Mouse (Mus musculus): Measurements from ENCODE around the gene Sphk1. TPM values are rescaled to one million over a fixed set of nuclear protein-coding genes. Genes with fewer than 3 reads are reported as not detected.

Sphk1 gene
- total and polyA plus RNA-seq, 2 experiments from 2014 or later, result 1.9 to 2.0 TPM

DNA sequence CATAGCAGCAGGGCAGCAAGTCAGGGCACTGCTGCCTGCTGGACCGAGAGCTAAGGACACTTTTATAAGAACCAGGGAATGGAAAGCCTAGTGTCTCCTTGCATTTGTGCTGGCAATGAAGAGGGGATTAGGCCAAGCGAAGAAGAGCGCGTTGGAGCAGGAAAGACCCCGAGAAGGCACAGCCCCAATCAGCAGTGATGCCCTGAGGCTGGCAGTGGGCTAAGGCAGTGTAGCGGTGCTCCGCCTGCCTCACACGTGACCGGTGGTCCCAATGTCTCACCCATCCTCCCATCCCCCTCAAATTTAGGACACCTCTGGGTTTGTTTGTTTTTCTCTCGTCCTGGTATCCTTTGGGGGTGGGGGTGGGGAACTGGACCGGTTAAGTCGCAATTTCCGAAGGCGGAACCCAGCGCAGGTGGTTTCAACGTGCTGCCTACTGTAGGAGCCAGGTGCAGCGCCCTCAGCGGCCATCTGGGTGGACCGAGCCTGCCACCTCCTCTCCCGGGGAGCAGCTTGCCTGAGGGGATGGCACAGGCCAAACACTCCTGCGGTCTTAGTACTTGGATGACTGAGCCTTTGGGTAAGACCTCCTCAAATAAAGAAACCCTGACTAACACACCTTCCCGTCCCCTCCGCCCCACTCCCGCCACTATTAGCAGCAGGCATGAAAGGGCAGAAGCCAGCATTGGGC is 15.2 kb upstream of the Sphk1 start:
- TF ChIP-seq EP300 (IDR thresholded peaks at IDR 0.05; ENCODE audit: low read depth) (no peak), CTCF (IDR thresholded peaks at IDR 0.05; ENCODE audit: low read depth) (no peak)
- Histone ChIP-seq H3K9ac (replicated peaks; ENCODE audit: low read depth, low read length) (no peak overlapping the region), H3K36me3 (replicated peaks; ENCODE audit: control insufficient read depth, insufficient read depth, low read length) (no peaks in the 10 kb centered on the region), H3K27me3 (ENCODE audit: control insufficient read depth, insufficient read depth, low read length) (no peaks in the 10 kb centered on the region), H3K4me1 (ENCODE audit: control insufficient read depth, insufficient read depth) (no peaks in the 10 kb centered on the region), H3K27ac (ENCODE audit: low read depth) (no peak overlapping the region), H3K4me3 (ENCODE audit: low read depth, low read length) (no peak overlapping the region), H3K9me3 (replicated peaks; ENCODE audit: control insufficient read depth, low read length) (no peaks in the 10 kb centered on the region), H3K4me2 (ENCODE audit: low read depth, low read length) (no peak overlapping the region)
- 33% methylated on average over 24 of the region's 24 CpGs for WGBS
- DNase-seq (ENCODE audit: low spot score) (no peak), ATAC-seq (ENCODE audit: insufficient read depth, low read depth) (no peak)

DNA sequence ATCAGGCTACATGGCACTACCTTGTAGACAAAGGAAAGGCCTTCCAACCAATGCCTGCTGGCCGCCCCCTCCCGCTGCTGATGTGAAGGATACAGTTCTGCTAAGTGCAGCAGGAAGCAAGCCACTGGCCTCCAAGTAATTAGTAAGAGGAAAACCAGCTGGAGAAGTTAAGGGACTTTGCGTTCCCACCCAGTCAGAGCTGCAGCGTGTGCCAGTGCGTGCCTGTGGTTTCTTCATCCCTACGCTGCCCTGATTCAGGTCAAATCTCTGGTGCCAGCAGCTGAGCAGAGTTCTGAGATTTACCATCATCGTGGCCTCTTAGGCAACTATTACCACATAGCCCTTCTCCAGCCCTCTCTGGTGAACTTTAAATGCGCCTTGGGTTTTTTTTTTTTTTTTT is 12.2 kb upstream of the Sphk1 start:
- Histone ChIP-seq H3K9me3 (replicated peaks; ENCODE audit: control insufficient read depth, low read length) (no peaks in the 10 kb centered on the region), H3K36me3 (replicated peaks; ENCODE audit: control insufficient read depth, insufficient read depth, low read length) (no peaks in the 10 kb centered on the region), H3K9ac (replicated peaks; ENCODE audit: low read depth, low read length) (no peak overlapping the region), H3K27me3 (ENCODE audit: control insufficient read depth, insufficient read depth, low read length) (no peaks in the 10 kb centered on the region), H3K4me1 (ENCODE audit: control insufficient read depth, insufficient read depth) (peaks cover 12% of the 10 kb centered on the region), H3K27ac (ENCODE audit: low read depth) (no peak overlapping the region), H3K4me2 (ENCODE audit: low read depth, low read length) (no peak overlapping the region), H3K4me3 (ENCODE audit: low read depth, low read length) (no peak overlapping the region)
- WGBS, result 61% methylated on average over 8 of the region's 8 CpGs
- DNase-seq (ENCODE audit: low spot score) (peak; percentile 23), ATAC-seq (ENCODE audit: insufficient read depth, low read depth) (no peak)
- no peak for TF ChIP-seq CTCF (IDR thresholded peaks at IDR 0.05; ENCODE audit: low read depth)

DNA sequence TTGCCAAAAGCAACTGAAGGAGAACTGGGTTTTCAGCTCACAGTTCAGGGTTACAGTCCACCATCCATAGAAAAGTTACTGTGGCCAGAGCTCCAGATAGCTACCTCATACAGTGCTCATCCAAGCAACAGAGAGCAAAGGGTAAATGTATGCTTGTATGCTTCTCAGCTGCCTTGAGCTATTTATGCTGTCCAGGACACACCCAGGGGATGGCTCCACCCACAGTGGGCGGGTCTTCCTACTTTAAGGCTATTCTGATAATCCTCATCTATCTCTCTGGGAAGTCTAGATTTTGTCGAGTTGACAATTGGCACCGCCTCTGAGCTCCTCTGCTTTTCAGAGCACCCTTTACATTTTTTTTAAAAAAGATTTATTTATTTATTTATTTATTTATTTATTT is 9.6 kb upstream of the Sphk1 start:
- no peak overlapping the region for H3K9ac ChIP-seq (replicated peaks; ENCODE audit: low read depth, low read length)
- H3K4me2 ChIP-seq (ENCODE audit: low read depth, low read length), result no peak overlapping the region
- ATAC-seq (ENCODE audit: insufficient read depth, low read depth) (no peak), DNase-seq (ENCODE audit: low spot score) (peak; percentile 11)
- H3K36me3 ChIP-seq (replicated peaks; ENCODE audit: control insufficient read depth, insufficient read depth, low read length), result no peaks in the 10 kb centered on the region
- no peak overlapping the region for H3K27ac ChIP-seq (ENCODE audit: low read depth)
- H3K4me1 ChIP-seq (ENCODE audit: control insufficient read depth, insufficient read depth), result peaks cover 22% of the 10 kb centered on the region
- H3K27me3 ChIP-seq (ENCODE audit: control insufficient read depth, insufficient read depth, low read length), result no peaks in the 10 kb centered on the region
- TF ChIP-seq EP300 (IDR thresholded peaks at IDR 0.05; ENCODE audit: low read depth) (no peak), CTCF (IDR thresholded peaks at IDR 0.05; ENCODE audit: low read depth) (no peak)
- no peaks in the 10 kb centered on the region for H3K9me3 ChIP-seq (replicated peaks; ENCODE audit: control insufficient read depth, low read length)
- no peak overlapping the region for H3K4me3 ChIP-seq (ENCODE audit: low read depth, low read length)
- WGBS, result 66% methylated on average over 3 of the region's 3 CpGs

DNA sequence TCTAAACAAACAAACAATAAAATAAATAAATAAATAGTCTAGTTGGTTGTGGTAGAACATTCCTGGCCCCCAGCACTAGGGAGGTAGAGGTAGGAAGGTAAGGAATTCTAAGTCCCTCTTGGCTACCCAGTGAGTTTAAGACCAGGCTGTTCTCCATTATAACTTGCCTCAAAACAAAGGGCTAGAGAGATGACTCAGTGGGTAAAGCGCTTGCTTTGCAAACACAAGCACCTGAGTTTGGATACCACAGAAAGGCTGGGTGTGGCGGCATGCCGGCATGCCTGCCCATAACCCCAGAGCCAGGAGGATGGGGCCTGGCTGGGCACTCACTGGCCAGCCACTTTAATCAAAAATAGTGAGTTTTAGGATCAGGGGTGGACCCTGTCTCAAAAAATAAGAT is 8.7 kb upstream of the Sphk1 start:
- DNase-seq (ENCODE audit: low spot score), result no peak
- H3K9ac ChIP-seq (replicated peaks; ENCODE audit: low read depth, low read length), result no peak overlapping the region
- WGBS, result 91% methylated on average over 3 of the region's 3 CpGs
- H3K27me3 ChIP-seq (ENCODE audit: control insufficient read depth, insufficient read depth, low read length), result no peaks in the 10 kb centered on the region
- no peaks in the 10 kb centered on the region for H3K9me3 ChIP-seq (replicated peaks; ENCODE audit: control insufficient read depth, low read length)
- ATAC-seq (ENCODE audit: insufficient read depth, low read depth), result no peak
- no peak for TF ChIP-seq CTCF (IDR thresholded peaks at IDR 0.05; ENCODE audit: low read depth)
- TF ChIP-seq EP300 (IDR thresholded peaks at IDR 0.05; ENCODE audit: low read depth), result no peak
- H3K27ac ChIP-seq (ENCODE audit: low read depth), result peak overlapping the region; percentile 0; the same call in 1 of the 2 replicates
- no peaks in the 10 kb centered on the region for H3K36me3 ChIP-seq (replicated peaks; ENCODE audit: control insufficient read depth, insufficient read depth, low read length)
- H3K4me2 ChIP-seq (ENCODE audit: low read depth, low read length), result no peak overlapping the region
- peaks cover 22% of the 10 kb centered on the region for H3K4me1 ChIP-seq (ENCODE audit: control insufficient read depth, insufficient read depth)
- no peak overlapping the region for H3K4me3 ChIP-seq (ENCODE audit: low read depth, low read length)

DNA sequence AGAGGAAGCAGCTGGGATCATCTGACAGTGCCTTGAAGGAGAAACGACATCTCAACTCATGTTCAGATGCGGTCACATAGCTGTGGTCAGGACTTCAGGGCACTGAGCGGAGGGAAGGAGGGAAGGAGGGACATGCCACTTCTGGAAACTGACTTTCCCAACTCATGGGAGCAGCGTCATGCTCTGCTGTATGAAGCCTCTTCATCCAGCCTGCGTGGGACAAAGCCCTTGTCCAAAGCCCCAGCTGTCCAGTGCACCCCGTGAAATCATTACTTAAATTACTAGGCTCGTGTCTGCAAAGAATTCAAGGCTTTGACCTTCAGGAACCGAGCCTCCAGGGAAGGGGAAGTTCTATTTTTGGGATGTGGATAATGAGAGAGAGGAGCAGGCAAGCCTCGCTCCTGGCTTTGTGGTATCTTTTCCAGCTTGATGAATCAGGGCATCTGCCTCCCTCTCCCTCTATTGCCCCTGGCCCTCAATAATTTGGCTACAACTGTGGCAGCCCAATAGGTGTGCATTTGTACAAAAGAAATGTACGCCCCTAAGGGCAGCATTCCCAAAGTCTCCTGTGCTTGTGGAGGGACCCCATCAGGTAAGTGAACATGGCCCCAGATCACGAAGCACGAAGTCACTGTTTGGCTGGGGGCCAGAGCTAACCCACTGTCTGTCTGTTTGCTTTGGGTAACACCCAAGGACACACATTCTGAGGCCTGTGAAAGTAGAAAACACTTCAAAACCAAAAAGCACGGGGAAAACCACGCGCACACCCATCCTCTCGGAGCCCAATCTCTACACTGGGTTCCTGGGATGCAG is 7.6 kb upstream of the Sphk1 start:
- TF ChIP-seq EP300 (IDR thresholded peaks at IDR 0.05; ENCODE audit: low read depth), result no peak
- no peak for TF ChIP-seq CTCF (IDR thresholded peaks at IDR 0.05; ENCODE audit: low read depth)
- H3K9ac ChIP-seq (replicated peaks; ENCODE audit: low read depth, low read length), result peak overlapping the region; percentile 13

More for the DNA sequence above, 7.6 kb upstream of the Sphk1 start:
- Histone ChIP-seq H3K27ac (ENCODE audit: low read depth) (peak overlapping the region; percentile 86), H3K27me3 (ENCODE audit: control insufficient read depth, insufficient read depth, low read length) (no peaks in the 10 kb centered on the region), H3K36me3 (replicated peaks; ENCODE audit: control insufficient read depth, insufficient read depth, low read length) (no peaks in the 10 kb centered on the region), H3K4me3 (ENCODE audit: low read depth, low read length) (no peak overlapping the region), H3K9me3 (replicated peaks; ENCODE audit: control insufficient read depth, low read length) (no peaks in the 10 kb centered on the region), H3K4me2 (ENCODE audit: low read depth, low read length) (no peak overlapping the region), H3K4me1 (ENCODE audit: control insufficient read depth, insufficient read depth) (peaks cover 22% of the 10 kb centered on the region)
- WGBS, result 31% methylated on average over 16 of the region's 16 CpGs
- peak; percentile 56 for ATAC-seq (ENCODE audit: insufficient read depth, low read depth)
- peak; percentile 86 for DNase-seq (ENCODE audit: low spot score)
